ENCODE assay signal across 8 mouse cellular contexts in genomic region chr12:12938850-12939249, GRCm38 (mm10). TPM values are rescaled to one million over a fixed set of nuclear protein-coding genes. Genes with fewer than 3 reads are reported as not detected.
DNase-seq lines count a peak whose midpoint lies in the region; ATAC-seq and TF ChIP-seq lines count a peak whose summit lies in the region.

No protein-coding gene starts in this region.

- 3% methylated on average over 12 of the region's 12 CpGs for whole genome bisulfite sequencing in cerebellum, adult 2 months
- 2% methylated on average over 12 of the region's 12 CpGs for WGBS in hindbrain, embryonic 11.5 days

- H3K27me3 ChIP-seq in cerebellum, adult 2 months (ENCODE audit: control insufficient read depth, insufficient read depth, low read length): peaks cover 7% of the 10 kb centered on the region; the same call in 1 of the 2 replicates
- H3K27me3 ChIP-seq in hindbrain, embryonic 11.5 days (ENCODE audit: control insufficient read depth, insufficient read depth, low read length): no peaks in the 10 kb centered on the region

- H3K4me3 ChIP-seq in cerebellum, adult 2 months (replicated peaks; ENCODE audit: insufficient read depth, low read depth, low read length): peak overlapping the region; percentile 68
- H3K4me3 ChIP-seq in hindbrain, embryonic 11.5 days (ENCODE audit: low read depth, low read length): peak overlapping the region; percentile 89

- H3K36me3 ChIP-seq in hindbrain, embryonic 11.5 days (ENCODE audit: control insufficient read depth, insufficient read depth, low read length): peaks cover 8% of the 10 kb centered on the region

- DNase-seq in T-cell, adult 2 months (ENCODE audit: low spot score): peak; percentile 57
- peak; percentile 34 to 48 for DNase-seq in cerebellum, adult 2 months
- peak; percentile 72 for DNase-seq in frontal cortex, postnatal 14 days (ENCODE audit: low spot score in 2 of 2)
- peak; percentile 90 for DNase-seq in hindbrain, embryonic 11.5 days (ENCODE audit: low spot score)
- peak; percentile 76 to 79 for DNase-seq in layer of hippocampus, postnatal 14 days (ENCODE audit: low spot score in 2 of 2)
- peak; percentile 81 for DNase-seq in lung, postnatal 10 days
- peak; percentile 68 for DNase-seq in right cerebral cortex, adult 18-20 months
- no peak for DNase-seq in c-Kit-positive CD71-positive TER-119-positive erythroid progenitor cells, embryonic 14.5 days (ENCODE audit: low spot score)

- no peak for TF ChIP-seq POLR2A in cerebellum, adult 2 months (IDR thresholded peaks at IDR 0.05; ENCODE audit: borderline replicate concordance, insufficient read depth, low read length)

- peak; percentile 32; the same call in 1 of the 2 replicates for TF ChIP-seq CTCF in cerebellum, adult 2 months (IDR thresholded peaks at IDR 0.05; ENCODE audit: borderline replicate concordance, insufficient read depth, low read depth, low read length)

- H3K4me2 ChIP-seq in hindbrain, embryonic 11.5 days (replicated peaks; ENCODE audit: low read depth, low read length): peak overlapping the region; percentile 94

- H3K4me1 ChIP-seq in cerebellum, adult 2 months (ENCODE audit: control insufficient read depth, insufficient read depth, low read length): peaks cover 15% of the 10 kb centered on the region
- no peaks in the 10 kb centered on the region; the same call in 1 of the 2 replicates for H3K4me1 ChIP-seq in hindbrain, embryonic 11.5 days (replicated peaks; ENCODE audit: control insufficient read depth, insufficient read depth, low read length)

- no peaks in the 10 kb centered on the region for H3K9me3 ChIP-seq in hindbrain, embryonic 11.5 days (ENCODE audit: control insufficient read depth, low read length)

- peak; percentile 12; the same call in 1 of the 2 replicates for ATAC-seq in hindbrain, embryonic 11.5 days (ENCODE audit: low FRiP score)

- peak overlapping the region; percentile 98 for H3K9ac ChIP-seq in hindbrain, embryonic 11.5 days (ENCODE audit: low read depth, low read length)

- no peak overlapping the region for H3K27ac ChIP-seq in cerebellum, adult 2 months (ENCODE audit: insufficient read depth, low read length)
- H3K27ac ChIP-seq in hindbrain, embryonic 11.5 days (ENCODE audit: low read depth, low read length): peak overlapping the region; percentile 98

RNA-seq across cellular contexts. Expression of gene Mycn, which starts 2.9 kb away (rescaled TPM):
- 3.8 and 4.2 TPM in 2 replicates for polyA plus RNA-seq in cerebellum, adult 2 months (2012; rRNA removed)
- polyA plus RNA-seq in hindbrain, embryonic 11.5 days (2014; fragmentation: Nextera tagmentation; extraction: Ambion mirVana): 81.2 and 98.1 TPM in 2 replicates
- total RNA-seq in layer of hippocampus, postnatal 14 days (2021): 10 to 100 TPM; 19.1 to 21.3 TPM

Comparison
In these comparisons a context has a peak if more than half of its experiments do, and no peak if none do; other contexts are left out.
1. RNA of gene Mycn, which starts 2.9 kb away (polyA plus RNA-seq): 81.2 to 98.1 TPM in hindbrain, embryonic 11.5 days; 3.8 to 4.2 TPM in cerebellum, adult 2 months; every median in the first group is over 10 times any median in the second.